Mouse (Mus musculus) left cerebral cortex, postnatal 4 days (tissue): ENCODE results near the gene Gm7247. TPM values are rescaled to one million over a fixed set of nuclear protein-coding genes. Genes with fewer than 3 reads are reported as not detected.
A peak's percentile ranks its signal among the peaks of the same experiment; 100 is the strongest.
"Not testable (repeated sequence)": the region's sequence is repeated elsewhere in the genome, so short reads cannot be mapped to it uniquely, and the experiment has no call there.

Experiments used
- DNase-seq: peaks from one replicate; pipeline ENCODE4 v3.0.0-alpha.2; 2022
- intact Hi-C: fragments of 180-260 bp; cut with DNase I; formaldehyde crosslinking; loops from one replicate; pipeline ENCODE4 v1.15.1; 2025
- total RNA-seq, 2 experiments: library from RNA; stranded (reverse); gene quantifications; 2 replicates each; pipeline ENCODE4 v1.2.3; 2021

The Gm7247 gene
- total RNA-seq: not detected

DNA sequence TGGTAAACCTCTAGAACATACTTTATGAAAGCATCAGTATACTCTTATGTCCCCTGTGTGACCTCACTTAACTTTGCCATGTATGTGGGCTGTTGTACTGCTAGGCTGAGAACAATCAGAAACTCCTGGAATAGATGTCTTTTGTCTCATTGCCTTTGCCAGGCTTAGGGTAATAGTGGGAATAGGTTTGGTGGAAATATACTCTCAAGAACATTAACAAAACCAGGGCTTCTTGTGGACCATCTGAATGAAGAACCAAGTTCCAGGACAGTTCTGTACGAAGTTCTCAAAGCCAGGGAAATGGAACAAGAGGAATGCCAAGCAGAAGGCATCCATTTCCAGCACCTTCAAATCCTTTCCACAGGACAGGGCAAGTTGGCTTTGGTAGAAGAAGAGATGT lies at the start of gene Gm7247:
Gene Gm7247, plus strand, starts transcription at position 301 of the 400 bp plus-strand sequence.
- no peak for DNase-seq
- intact Hi-C loops: no loop called here

DNA sequence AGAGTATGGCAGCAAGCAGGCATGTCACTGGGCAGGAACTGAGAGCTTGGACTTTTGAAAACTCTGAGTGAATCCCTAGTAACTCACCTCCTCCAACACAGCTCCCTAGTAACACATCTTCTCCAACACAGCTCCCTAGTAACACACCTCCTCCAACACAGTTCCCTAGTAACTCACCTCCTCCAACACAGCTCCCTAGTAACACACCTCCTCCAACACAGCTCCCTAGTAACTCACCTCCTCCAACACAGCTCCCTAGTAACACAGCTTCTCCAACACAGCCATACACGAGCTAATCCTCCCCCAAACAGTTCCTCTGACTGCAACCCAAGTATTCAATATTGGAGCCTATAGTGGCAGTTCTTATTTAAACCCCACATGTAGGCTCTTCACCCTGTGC lies 37.6 kb upstream of the Gm7247 start:
- DNase-seq: no peak
- intact Hi-C loops: no loop called here

DNA sequence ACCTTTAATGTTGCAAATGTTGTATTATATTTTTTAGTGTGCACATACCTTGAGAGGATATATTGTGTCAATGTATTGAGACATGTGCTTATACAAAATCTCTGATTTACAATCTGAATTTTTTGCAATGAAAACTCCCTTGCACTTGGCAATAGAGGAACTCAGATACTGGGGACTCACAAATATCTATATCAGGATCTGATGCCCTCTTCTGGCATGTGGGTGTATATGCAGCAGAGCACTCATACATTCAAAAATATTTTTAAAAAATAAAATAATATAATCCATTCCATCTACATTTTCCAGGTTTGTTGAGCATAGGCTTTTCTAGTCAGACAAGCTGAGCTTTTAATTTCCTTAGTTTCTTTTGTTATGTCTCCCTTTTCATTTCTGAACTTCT lies 15.5 kb upstream of the Gm7247 start:
- DNase-seq: no peak
- intact Hi-C loops: loop anchor here (10.0 kb wide), 2 partner anchors 171 to 241 kb away; no protein-coding TSS in a partner anchor

DNA sequence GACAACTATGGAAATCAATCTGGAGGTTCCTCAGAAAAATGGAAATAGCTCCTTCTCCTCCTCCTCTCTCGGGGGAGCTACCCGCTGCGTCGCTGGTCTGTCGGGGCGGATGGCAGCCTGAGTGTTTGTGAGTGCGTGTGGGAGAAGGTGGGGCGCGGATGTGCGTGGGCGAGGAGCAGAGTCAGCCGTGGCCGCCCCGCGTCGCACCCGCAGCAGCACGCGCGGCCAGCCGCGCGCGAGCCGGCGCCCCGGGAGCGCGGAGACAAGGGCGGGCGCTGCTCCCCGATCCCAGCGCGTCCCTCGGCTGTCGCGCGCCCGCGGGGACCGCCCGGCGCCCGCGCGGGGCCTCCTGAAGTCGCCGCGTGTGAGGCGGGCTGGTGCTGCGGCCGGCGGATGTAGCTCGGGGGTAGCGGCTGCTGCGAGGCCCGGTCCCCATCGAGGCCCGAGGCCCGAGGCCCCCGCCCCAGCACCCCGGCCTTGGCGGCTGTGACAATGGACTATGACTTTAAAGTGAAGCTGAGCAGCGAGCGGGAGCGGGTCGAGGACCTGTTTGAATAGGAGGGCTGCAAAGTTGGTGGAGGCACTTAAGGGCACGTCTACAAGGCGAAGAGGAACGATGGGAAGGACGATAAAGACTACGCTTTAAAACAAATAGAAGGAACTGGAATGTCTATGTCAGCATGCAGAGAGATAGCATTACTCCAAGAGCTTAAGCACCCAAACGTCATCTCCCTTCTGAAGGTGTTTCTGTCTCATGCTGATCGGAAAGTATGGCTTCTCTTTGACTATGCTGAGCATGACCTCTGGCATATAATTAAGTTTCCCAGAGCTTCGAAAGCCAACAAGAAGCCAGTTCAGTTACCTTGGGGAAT lies 3.2 kb upstream of the Gm7247 start:
- intact Hi-C loops: no loop called here

DNA sequence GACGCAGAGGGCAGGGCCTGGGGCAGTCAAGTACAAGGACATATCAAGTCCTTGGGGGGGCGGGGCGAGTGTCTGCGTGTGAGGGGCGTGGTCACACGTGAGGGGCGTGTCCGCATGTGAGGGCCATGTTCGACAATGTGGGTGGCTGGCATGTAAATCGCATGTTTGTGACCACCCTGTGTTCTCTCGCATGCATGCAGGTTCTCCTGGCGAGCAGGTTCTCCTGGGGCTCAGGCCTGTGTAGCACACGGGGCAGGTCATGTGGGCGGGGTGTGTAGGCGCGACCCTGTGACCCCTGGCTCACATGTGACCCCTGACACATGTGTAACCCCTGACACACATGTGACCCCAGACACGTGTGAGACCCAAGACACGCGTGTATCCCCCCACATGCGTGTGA lies 21.2 kb downstream of the Gm7247 start:
- intact Hi-C loops: no loop called here

More for the DNA sequence above, 3.2 kb upstream of the Gm7247 start:
- DNase-seq: peak; percentile 5

DNA sequence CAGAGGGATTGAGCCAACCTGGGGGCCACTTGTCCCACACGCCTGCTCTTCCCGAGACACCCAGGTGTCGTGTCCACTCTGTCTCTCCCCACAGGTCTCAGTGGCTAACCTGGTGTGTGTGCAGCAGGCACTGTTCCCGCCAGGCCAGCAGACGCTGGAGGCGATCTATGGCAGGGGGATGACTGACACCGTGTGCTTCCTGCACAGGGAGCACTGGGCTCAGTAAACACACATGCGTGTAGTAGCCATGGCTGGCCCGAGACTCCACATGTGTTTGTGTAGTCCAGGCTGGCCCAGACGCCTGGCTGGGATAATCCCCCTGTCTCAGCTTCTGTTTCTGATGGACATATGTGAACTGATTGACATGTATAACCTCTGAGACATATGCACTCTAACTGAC lies 22.8 kb downstream of the Gm7247 start:
- intact Hi-C loops: no loop called here

More for the DNA sequence above, 21.2 kb downstream of the Gm7247 start:
- no peak for DNase-seq

DNA sequence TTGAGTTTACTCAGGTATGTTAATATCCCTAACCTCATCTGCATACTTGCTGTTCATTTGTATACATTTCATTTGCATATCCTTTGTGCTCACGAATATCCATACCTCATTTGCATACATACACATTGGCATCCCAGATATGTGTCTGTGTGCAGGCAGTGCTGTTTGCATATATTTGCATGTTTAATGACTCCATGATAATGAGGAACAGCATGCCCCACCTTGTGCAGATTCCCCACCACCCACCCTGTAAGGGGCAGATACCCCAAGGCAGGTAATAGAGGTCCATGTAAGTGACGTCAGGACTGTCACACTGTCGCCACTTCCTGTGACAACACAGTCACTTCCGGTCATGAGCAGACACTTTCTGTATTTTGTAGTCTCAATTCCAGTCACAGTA lies 24.2 kb downstream of the Gm7247 start:
- intact Hi-C loops: no loop called here
- DNase-seq: no peak

More for the DNA sequence above, 22.8 kb downstream of the Gm7247 start:
- DNase-seq: no peak

DNA sequence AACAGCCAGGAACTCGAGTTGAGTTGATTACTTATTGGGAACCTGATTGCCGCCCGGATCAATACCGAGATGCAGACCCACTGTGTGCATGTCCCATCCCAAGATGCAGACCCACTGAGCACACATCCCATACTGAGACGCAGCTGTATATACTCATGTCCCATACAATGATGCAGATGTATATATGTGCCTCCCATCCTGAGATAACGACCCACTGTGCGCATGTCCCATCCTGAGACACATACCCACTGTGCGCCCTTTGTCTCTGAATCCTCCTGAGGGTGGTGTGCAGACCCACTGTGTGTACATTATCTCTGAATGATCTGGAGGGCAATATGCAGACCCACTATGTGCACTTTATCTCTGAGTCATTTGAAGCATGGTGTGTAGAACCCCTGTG lies 26.2 kb downstream of the Gm7247 start:
- DNase-seq: no peak
- intact Hi-C loops: no loop called here

DNA sequence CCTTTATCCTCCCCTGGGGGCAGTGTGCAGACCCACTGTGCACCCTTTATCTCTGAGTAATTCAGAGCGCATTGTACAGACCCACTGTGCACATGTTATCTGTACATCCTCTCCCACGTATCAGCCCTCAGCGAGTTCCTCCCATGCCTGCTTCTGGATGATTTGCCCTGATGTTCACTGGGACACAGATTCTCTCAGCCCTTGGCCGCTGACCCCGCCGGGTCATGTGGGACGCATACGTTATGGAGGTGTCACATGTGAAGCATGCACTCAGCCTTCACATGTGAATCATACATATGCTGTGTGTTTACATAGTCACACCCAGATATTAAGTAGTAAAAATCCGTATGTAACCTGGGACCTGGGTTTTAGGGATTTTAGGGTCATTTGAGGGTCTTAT lies 26.7 kb downstream of the Gm7247 start:
- intact Hi-C loops: no loop called here
- DNase-seq: no peak

DNA sequence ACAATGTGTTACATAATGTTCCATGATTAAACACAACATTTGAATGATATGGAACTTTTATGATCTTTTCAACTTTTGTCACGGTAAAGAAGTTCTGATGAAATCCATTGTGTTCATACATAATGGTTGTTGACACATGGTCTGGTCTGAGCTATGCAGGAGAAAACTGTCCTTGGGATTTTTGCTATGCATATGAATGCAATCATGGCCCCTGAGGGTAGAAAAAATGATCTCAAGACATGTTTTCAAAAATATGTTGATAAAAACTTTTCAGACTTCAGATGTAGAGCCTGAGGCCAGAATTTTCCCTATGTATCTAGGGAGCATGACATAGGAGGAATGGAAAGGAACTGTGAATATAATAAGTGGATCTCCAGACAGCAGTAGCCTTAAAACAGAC lies 49.0 kb downstream of the Gm7247 start, which contains the start of gene Vmn2r88:
Gene Vmn2r88, plus strand, starts transcription at position 301 of the 400 bp plus-strand sequence.
- intact Hi-C loops: no loop called here
- DNase-seq: no peak

DNA sequence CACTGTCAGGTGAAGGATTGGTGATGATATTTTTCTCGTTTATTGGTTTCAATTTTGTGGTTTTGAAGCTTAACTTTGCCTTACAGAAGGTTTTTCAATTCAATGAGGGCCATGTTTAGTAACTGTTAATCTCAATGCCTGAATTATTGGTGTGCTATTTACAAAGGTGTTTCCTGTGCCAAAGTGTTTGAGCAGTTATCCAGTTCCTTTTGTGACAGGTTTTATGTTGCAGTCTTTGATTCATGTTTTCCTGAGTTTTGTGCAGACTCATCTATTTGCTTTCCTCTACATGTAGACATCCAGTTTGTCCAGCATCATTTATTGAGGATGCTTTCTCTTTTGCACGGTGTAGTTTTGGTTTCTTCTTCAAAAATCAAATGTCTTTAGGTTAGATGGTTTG lies 62.3 kb downstream of the Gm7247 start:
- intact Hi-C loops: no loop called here
- no peak for DNase-seq

DNA sequence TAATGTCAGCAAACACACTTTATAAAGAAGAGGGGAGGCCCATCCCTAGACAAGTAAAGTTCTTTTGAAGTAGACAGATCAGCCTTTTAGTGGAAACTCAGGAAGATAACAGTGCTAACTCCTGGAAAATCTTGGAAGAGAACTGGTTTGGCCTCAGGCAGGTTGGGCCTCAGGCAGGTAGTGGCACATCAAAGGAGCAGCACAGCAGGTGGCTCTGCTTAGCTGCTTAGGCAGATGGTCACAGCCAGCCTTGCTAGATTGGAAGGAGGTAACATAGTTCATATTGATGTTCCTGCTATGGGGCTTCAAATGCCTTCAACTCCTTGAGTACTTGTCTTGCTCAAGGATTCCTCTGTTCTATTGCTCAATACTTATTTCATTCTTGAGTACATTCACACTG lies 68.6 kb downstream of the Gm7247 start:
- DNase-seq, intact Hi-C loops: not testable (repeated sequence)

DNA sequence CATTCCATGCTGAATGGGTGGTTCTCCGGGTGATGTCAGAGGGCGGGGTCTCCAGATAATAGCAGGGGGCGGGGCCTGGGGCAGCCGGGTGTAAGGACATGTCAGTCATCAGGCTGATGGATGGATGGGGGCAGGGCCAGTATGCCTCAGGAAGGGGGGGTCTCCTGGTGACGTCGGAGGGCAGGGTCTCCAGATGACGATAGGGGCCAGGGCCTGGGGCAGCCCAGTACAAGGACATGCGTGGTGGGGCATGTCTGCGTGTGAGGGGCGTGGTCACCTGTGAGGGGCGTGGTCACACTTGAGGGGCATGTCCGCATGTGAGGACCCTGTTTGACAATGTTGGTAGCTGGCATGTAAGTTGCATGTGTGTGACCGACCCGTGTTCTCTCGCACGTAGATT lies 73.0 kb downstream of the Gm7247 start:
- DNase-seq: no peak
- intact Hi-C loops: no loop called here

DNA sequence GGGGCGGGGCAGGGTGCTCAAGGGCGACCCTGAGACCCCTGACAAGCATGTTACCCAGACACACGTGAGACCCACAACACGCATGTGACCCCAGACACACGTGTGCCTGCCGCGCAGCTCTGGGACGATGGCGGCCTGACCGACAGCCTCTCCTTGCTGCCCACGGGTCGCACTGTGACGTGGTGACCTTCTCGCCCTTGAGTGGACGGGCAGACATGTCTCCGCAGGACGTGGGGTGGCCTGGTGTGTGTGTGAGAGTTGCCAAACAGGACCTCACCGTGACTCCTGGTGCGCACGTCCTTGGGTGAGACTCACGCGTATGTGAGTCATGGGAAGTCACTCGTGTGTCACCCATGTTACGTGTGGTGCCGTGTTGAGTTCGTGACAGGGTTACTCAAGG lies 73.5 kb downstream of the Gm7247 start:
- no peak for DNase-seq
- intact Hi-C loops: no loop called here

DNA sequence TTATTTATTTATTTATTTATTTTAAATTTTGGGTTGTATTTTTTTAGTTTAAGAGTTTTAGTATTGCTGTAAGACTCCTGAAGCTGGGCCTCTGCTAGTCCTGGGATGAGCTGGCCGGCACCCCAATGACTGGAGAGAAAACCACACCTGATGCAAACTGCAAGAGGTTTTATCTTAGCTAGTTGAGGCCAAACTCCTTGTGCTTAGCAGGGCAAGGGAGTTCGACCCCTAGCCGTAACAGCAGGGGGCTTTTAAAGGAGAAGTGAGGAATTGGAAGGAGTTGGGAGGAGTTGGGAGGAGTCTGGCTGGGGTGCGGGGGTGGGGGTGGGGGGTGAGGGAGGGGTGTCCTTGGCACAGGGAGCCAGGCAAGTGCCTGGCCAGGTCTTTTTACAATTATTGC lies 77.4 kb downstream of the Gm7247 start:
- DNase-seq: no peak
- intact Hi-C loops: no loop called here

DNA sequence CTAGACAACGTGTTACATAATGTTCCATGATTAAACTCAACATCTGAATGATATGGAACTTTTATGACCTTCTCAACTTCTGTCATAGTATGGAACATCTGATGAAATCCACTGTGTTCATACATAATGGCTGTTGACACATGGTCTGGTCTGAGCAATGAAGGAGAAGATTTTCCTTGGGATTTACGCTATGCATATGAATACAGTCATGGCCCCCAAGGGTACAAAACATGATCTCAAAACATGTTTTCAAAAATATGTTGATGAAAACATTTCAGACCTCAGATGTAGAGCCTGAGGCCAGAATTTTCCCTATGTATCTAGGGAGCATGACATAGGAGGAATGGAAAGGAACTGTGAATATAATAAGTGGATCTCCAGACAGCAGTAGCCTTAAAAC lies 90.0 kb downstream of the Gm7247 start, which contains the start of gene Vmn2r89:
Gene Vmn2r89, plus strand, starts transcription at position 301 of the 400 bp plus-strand sequence.
- intact Hi-C loops, DNase-seq: not testable (repeated sequence)

DNA sequence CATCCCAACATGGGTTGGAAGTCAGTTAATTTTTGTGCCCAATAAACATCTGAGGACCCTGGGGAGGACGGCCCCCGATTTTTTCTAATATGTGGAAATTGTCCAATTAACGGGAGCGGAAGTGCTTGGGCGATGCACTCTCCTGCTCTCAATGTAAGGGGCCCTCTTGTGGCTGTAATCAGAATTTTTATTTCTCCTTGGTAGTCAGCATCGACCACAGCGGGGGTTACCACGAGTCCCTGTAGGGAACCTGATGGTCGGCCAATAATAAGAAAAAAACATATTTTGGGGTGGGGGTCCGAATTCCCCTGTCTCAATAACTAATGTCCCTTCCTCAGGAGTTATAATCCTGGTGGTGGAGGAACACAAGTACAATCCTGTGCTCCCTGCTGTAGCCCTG lies 118.7 kb downstream of the Gm7247 start:
- intact Hi-C loops: not testable (repeated sequence)

DNA sequence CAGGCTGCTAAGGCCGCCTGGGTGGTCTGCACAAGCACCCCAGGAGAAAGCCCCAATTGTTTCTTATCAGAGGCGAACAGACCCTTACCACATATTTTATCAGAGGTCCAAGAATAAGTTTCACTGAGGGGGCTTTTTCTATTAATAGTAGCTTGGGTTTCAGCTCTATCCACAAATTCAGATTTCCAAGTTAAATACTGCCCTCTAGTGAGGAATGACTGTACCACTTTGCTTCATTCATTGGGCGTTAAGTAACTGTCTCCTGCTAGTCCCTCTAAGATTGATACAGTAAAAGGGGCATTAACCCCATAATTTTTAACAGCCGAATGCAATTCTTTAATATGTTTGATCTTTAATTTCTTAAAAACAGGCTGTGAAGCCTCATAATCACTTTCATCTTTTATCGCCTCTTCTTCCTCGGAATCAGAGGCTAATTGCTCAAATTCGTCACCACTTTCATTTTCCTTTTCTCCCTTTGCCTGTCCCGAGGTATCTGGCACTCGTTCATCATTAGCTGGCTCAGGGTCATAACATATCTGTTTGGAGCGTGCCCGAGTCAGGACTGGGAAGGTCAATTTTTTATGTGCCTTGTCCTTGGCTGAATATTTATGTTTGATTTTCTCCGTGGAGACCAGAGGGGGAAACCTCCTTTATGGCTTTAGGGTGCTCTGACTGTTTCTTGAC lies 119.9 kb downstream of the Gm7247 start:
- DNase-seq, intact Hi-C loops: not testable (repeated sequence)

More for the DNA sequence above, 118.7 kb downstream of the Gm7247 start:
- not testable (repeated sequence) for DNase-seq

DNA sequence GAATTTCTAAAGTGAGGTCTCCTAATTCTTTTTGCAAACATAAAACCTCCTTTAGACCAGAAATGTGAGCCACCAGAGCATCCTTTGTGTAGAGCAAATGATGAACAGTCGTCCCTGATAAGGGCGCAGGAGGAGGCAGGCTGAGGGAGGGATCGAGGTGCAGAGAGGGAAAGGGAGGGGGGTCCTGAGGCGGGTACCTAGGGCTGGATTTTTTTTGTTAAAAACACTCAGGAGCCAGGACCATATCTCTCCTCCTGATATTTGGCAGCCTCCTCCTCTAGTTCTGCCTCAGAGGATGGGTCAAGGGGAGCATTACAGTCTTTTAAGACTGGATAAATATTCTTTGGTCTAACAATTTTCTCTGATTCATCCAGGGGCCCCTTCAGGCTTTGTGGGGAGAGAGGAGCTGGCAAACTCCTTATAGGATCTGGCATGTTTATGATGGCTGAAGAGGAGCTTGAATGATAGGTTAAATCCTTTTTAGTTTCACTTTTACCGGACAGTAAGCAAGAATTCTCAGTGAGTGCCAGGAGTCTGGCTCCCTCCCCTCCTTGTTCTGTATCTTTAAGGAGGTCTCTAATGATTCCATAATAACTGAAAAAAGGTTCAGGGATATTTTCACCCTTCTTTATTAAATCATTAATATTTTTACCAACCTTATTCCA lies 120.6 kb downstream of the Gm7247 start:
- intact Hi-C loops: no loop called here
- DNase-seq: no peak

DNA sequence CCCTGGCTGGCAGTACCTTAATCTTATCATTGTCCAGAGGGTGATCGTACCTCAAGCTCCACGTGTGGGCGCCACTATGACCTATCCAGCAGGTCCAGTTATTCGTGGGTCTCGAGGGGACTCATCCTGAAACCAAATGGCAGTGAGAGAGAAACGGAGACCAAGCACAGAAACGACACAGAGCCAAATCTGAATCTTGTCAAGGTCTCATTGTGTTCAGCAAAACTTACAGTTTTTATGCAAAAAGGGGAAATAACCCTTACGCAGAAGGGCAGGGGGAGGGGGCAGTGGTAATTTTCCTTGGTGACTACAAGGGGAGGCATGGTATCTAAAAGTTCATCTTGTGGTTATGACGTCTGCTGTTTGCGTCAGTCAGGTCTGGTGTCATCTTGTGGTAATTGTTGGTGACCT lies 121.4 kb downstream of the Gm7247 start:
- DNase-seq, intact Hi-C loops: not testable (repeated sequence)

DNA sequence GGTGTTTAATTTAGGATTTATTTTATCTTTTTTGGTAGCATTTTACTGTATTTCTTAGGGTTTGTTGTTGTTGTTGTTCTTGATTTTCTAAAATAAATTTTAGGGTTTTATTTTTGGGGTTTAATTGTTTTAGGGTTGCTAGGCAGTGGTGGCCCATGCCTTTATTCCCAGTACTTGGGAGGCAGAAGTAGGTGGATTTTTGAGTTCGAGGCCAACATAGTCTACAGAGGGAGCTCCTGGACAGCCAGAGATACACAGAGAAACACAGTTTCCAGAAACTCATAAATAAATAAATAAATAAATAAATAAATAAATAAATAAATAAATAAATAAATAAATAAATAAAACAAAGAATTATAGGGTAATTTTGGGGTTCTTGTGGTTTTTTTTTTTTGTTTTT lies 122.1 kb downstream of the Gm7247 start:
- no peak for DNase-seq
- intact Hi-C loops: no loop called here
